Mouse (Mus musculus): ENCODE data around the gene Adam19. TPM values are rescaled to one million over a fixed set of nuclear protein-coding genes. Genes with fewer than 3 reads are reported as not detected.

The Adam19 gene
- total and polyA plus RNA-seq, 3 experiments, result 3.0 to 9.0 (median 4.5) TPM

DNA sequence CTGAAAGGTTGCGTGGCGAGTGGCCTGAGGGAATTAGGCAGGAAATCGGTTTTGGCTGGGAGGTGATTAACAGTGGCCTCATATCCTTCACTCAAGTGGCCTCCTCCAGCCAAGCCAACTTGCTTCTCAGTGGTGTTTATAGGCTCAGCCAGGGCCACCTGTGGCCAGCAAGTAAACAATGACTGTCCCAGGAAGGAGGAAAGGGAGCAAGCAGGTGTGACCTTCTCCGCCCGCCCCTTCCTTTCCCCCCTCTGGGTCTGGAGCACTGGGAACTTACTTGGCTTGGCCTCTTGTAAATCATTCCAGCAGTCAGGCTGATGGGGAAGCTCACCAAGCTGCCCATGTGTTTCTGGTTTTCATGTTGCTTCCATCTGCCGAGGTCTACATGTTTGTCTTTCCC lies 46.3 kb downstream of the Adam19 start:
- in situ Hi-C loops (cut with MboI; ENCODE audit: low pct_ligation_motif_present, low pct_unique_long_range_greater_than_20kb, low sequenced_read_pairs) (no loop called here), dilution Hi-C loops (cut with MboI; ENCODE audit: extremely low pct_ligation_motif_present, extremely low pct_unique_long_range_greater_than_20kb, low sequenced_read_pairs) (no loop called here)
- no peak overlapping the region for H3K4me2 ChIP-seq (ENCODE audit: insufficient read depth, low read depth, poor library complexity, severe bottlenecking)
- H3K9me3 ChIP-seq (replicated peaks; ENCODE audit: low read length), result no peaks in the 10 kb centered on the region
- no peaks in the 10 kb centered on the region for H3K79me2 ChIP-seq (replicated peaks; ENCODE audit: control insufficient read depth, extremely low read depth, insufficient read depth, poor library complexity, severe bottlenecking)
- H3K4me1 ChIP-seq (ENCODE audit: control insufficient read depth in 1 of 2, insufficient read depth in 2 of 2), result peaks cover 0 to 5% of the 10 kb centered on the region in 2 experiments; a peak in 1 of 4 replicates
- TF ChIP-seq ZNF384 (IDR thresholded peaks at IDR 0.05; ENCODE audit: low read depth, low read length) (no peak), TCF12 (IDR thresholded peaks at IDR 0.05; ENCODE audit: low read depth, low read length) (no peak), GABPA (IDR thresholded peaks at IDR 0.05; ENCODE audit: insufficient replicate concordance, low read depth, low read length) (no peak), HCFC1 (IDR thresholded peaks at IDR 0.05; ENCODE audit: low read depth, low read length) (no peak), NRF1 (IDR thresholded peaks at IDR 0.05; ENCODE audit: low read depth, low read length) (no peak), SIN3A (IDR thresholded peaks at IDR 0.05; ENCODE audit: low read length) (no peak), CHD1 (IDR thresholded peaks at IDR 0.05; ENCODE audit: low read depth, low read length) (no peak), USF1 (IDR thresholded peaks at IDR 0.05; ENCODE audit: low read depth, low read length) (no peak)
- no peak overlapping the region for H3K9ac ChIP-seq (ENCODE audit: insufficient read depth, low read depth)
- no peak overlapping the region for H3K27ac ChIP-seq (ENCODE audit: insufficient read depth, low read depth)
- DNase-seq (ENCODE audit: extremely low read depth), result no peak
- H3K4me3 ChIP-seq (replicated peaks in 1 of 3; ENCODE audit: low read depth in 2 of 3, low read length in 2 of 3, poor library complexity in 1 of 3), result no peak overlapping the region
- H3K36me3 ChIP-seq (replicated peaks in 1 of 2; ENCODE audit: control insufficient read depth in 1 of 2, insufficient read depth in 1 of 2, low read length in 1 of 2), result no peaks in the 10 kb centered on the region
- H3K27me3 ChIP-seq (replicated peaks), result no peaks in the 10 kb centered on the region

DNA sequence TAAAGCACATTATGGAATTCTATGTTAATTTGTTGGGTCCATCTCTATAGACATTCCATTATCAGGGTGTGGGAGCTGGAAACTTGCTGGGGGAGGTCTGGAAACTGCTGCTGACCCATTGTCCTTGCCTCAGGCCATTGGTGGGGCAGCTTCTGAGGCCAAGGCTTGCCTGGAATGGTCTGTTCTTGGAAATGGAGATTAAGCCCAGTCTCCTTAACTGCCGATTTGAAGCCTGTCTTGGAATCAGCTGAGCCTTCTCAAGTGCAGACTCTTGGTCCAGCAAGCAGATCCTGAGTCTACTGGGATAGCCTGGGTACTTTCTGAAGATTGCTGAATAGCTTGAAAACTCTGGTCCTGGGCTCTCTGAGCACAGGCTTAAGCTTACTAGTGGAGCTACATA lies 51.3 kb downstream of the Adam19 start:
- Histone ChIP-seq H3K9ac (ENCODE audit: insufficient read depth, low read depth) (no peak overlapping the region), H3K36me3 (replicated peaks in 1 of 2; ENCODE audit: control insufficient read depth in 1 of 2, insufficient read depth in 1 of 2, low read length in 1 of 2) (no peaks in the 10 kb centered on the region), H3K4me3 (replicated peaks in 1 of 3; ENCODE audit: low read depth in 2 of 3, low read length in 2 of 3, poor library complexity in 1 of 3) (no peak overlapping the region), H3K4me2 (ENCODE audit: insufficient read depth, low read depth, poor library complexity, severe bottlenecking) (no peak overlapping the region), H3K79me2 (replicated peaks; ENCODE audit: control insufficient read depth, extremely low read depth, insufficient read depth, poor library complexity, severe bottlenecking) (no peaks in the 10 kb centered on the region), H3K27ac (ENCODE audit: insufficient read depth, low read depth) (no peak overlapping the region), H3K27me3 (replicated peaks) (no peaks in the 10 kb centered on the region), H3K4me1 (ENCODE audit: control insufficient read depth in 1 of 2, insufficient read depth in 2 of 2) (no peaks in the 10 kb centered on the region), H3K9me3 (replicated peaks; ENCODE audit: low read length) (peaks cover 7% of the 10 kb centered on the region)
- in situ Hi-C loops (cut with MboI; ENCODE audit: low pct_ligation_motif_present, low pct_unique_long_range_greater_than_20kb, low sequenced_read_pairs) (no loop called here), dilution Hi-C loops (cut with MboI; ENCODE audit: extremely low pct_ligation_motif_present, extremely low pct_unique_long_range_greater_than_20kb, low sequenced_read_pairs) (no loop called here)
- no peak for DNase-seq (ENCODE audit: extremely low read depth)
- TF ChIP-seq RCOR1 (conservative IDR thresholded peaks at IDR 0.05; ENCODE audit: low read depth, low read length), result no peak
- no peak for TF ChIP-seq ZC3H11A (IDR thresholded peaks at IDR 0.05; ENCODE audit: low read depth, low read length)
- no peak for TF ChIP-seq POLR2A (IDR thresholded peaks at IDR 0.05; ENCODE audit: low read depth, low read length)
- TF ChIP-seq CTCF (conservative IDR thresholded peaks at IDR 0.05 in 1 of 2, IDR thresholded peaks at IDR 0.05 in 1 of 2; ENCODE audit: low read depth in 2 of 2, low read length in 2 of 2), result no peak
- no peak for TF ChIP-seq POLR2AphosphoS2 (IDR thresholded peaks at IDR 0.05; ENCODE audit: low read depth, low read length)
- no peak for TF ChIP-seq SMC3 (IDR thresholded peaks at IDR 0.05; ENCODE audit: low read depth, low read length)
- no peak for TF ChIP-seq JUN (IDR thresholded peaks at IDR 0.05; ENCODE audit: insufficient read depth, low read depth, low read length)
- TF ChIP-seq TBP (conservative IDR thresholded peaks at IDR 0.05; ENCODE audit: low read depth, low read length), result no peak
- TF ChIP-seq BHLHE40 (IDR thresholded peaks at IDR 0.05; ENCODE audit: low read depth, low read length), result no peak
- no peak for TF ChIP-seq TCF12 (IDR thresholded peaks at IDR 0.05; ENCODE audit: low read depth, low read length)
- TF ChIP-seq NRF1 (IDR thresholded peaks at IDR 0.05; ENCODE audit: low read depth, low read length), result no peak
- no peak for TF ChIP-seq PAX5 (IDR thresholded peaks at IDR 0.05; ENCODE audit: low read length)
